Mouse (Mus musculus) adrenal gland, postnatal 25 days (tissue): ENCODE data around the gene Antxr2. TPM values are rescaled to one million over a fixed set of nuclear protein-coding genes. Genes with fewer than 3 reads are reported as not detected.

Experiments used
- DNase-seq: peaks from one replicate; pipeline ENCODE4 v3.0.0; 2021; ENCODE audit warnings: mixed read lengths
- total RNA-seq: library from RNA; stranded (reverse); gene quantifications from 2 replicates; pipeline ENCODE4 v1.2.3, GENCODE M21; 2021

The Antxr2 gene
- total RNA-seq, 1 experiment from 2014 or later = 36.8 TPM

DNA sequence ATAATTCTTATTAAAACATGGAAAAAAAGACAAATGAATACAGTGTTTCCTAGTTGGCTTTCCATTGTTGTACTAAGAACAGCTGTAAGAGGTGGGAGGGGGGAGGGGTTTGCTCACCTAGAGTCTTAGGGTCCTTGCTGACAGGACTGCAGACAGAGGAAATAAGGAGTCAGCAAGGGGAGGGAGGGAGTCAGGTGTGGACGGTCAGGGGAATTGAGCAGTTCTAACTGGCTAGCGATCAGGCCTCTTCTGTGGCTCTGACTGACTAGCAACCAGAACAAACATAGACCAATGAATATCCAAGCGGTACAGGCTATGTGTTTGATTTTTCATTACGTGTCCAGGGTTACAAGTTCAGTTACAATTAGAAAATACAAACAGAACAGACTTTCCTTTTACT lies 35.0 kb downstream of the Antxr2 start:
- DNase-seq = no peak

DNA sequence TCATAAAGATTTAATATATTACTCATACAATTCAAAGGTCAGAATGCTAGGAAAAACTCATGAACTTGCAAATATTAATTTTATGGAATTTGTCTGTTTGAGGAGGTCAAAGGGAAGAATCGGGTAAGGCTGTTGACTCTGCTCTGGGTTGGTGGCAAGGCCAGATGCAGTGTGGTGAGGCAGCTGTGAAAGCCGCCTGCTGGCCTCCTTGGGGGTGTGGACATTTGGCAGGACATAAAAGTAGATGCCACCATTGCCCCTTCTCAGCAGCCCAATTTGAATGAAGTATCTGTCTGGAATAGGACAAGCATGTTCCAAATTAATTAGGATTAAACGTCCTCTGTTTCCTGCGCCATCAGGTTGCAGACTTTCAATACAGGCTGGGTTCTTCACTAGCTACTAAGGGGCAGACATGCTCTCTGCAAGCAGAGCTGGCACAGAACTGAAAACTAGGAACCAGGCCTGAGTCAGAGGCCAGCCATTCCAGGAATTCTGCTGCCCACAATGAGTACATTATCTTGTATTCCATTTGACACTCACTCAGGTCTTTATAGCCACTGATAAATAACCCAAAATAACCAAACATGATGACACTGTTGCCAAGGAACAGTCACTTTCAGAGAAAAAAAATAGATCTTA lies 44.1 kb downstream of the Antxr2 start:
- DNase-seq = peak; percentile 32

DNA sequence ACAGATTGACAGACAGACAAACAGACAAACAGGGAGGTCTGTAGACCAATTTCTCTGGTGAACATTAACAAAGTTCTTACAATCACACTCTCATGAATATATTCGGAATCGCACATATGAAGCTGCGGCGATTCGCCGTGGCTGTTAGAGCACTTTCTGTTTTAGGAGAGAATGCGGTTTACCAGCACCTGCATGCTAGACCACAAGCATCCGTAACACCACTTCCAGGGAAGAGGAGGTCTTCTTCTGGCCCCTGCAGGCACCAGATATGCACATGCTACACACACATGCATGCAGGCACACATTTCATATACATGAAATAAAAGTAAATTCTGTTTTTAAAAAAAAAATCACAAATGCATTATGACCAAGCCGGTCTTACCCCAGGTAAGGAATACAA lies 47.5 kb downstream of the Antxr2 start:
- no peak for DNase-seq

DNA sequence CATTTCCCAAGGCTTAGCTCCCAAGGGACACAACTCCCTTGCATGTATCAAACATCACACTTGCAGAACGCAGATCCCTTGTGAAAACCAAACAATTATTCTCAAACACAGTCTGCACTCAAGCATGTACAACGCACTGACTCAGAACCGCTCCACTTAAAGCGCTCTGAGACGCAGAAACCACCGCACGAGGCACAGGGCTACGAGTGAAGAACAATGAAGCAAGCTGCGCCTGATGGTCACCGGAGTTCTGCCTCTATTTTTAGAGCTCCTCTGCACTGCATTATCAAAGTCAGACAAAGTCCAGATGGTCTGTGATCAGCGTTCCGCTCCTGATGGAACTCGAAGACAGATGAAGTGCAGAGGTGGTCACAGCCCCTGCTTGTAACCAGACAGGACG lies 50.4 kb downstream of the Antxr2 start:
- DNase-seq = no peak

DNA sequence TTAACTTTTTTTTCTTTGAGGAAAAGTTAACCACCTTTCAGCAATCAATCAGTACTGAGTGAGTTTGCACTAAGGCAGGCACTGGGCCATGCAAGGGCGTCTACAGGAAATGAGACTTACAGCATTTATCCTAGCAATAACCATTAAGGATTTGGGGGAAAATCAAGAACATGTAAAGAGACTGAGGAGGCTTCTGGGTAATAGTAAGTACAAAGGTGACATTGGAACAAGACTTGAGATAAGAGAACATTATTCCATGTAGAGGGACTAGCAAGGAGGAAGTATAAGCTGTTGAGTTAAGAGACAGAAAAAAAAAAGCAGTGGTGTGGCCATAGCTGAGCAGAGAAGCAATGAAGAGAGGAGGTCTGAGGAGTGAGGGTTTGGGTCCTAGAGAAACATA lies 57.5 kb downstream of the Antxr2 start:
- DNase-seq = no peak

DNA sequence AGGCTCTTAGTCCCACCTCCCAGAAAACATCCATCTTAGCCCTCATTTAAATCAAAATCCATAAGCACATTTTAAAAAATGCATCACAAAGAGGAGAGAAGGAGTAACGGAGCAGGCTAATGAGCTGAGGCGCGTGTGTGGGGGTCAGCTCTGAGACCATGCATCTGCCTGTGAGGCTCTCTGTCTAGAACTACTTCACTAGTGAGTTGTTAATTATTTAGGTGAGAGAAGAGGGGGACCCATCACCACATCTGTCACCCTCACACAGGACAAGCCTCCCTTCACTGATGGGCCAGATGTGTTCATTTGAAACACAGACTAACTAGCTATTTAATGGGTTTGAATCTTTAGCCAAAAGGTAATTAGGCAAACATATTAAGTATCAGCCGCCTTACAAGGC lies 58.8 kb downstream of the Antxr2 start:
- DNase-seq = no peak

DNA sequence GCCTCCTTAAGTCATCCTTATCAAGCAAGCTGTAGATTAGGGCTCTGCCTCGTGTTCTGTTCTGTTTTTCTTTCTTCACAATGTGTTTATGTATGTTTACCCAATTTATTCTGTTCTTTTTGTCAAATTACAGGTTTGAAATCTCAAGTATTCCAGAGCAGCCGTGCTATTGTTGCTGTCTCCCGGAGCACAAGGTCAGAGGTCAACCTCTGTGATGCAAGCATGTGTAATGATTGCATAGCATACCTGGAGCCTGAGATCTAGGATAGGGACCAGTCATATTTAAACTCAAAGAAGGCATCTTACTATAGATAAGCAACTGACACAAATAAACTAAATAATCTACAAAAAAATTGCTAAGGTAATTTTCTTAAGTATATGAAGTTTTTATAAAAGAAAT lies 59.6 kb downstream of the Antxr2 start:
- no peak for DNase-seq

DNA sequence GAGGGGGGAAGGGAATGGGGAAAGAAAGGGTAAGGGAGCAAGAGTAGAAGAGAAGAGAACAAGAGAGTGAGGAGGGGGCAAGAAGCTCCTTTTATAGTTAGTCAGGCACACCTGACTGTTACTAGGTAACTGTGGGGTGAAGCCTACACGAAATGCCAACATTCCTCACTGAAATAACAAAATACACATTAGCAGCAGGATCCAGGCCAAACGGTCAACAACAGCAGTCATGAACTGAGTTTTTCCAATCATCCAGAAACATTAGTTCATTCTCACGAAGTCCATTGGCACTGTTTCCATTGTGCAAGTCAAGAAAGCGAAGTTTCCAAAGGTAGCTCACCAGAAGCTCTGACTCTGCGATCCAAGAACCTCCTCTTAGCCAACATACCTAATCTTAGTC lies 63.8 kb downstream of the Antxr2 start:
- DNase-seq = no peak

DNA sequence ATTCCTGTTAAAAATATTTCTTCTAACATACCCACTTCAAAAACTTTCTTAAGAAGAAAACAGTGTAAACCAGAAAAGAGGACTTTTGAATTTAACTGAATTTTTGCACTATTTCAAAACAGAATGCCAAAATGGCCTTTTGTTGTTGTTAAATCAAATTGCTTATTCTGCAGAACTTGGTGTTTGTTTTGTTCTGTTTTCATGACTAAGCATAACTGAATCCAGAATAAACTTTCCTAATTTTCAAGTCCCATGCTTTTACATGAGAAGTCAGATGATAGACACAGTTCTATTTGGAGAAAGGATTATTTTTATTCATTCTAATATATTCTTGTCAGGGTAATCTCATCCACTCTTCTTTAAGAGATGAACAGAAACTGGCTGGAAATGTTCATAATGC lies 64.7 kb downstream of the Antxr2 start:
- DNase-seq = no peak

DNA sequence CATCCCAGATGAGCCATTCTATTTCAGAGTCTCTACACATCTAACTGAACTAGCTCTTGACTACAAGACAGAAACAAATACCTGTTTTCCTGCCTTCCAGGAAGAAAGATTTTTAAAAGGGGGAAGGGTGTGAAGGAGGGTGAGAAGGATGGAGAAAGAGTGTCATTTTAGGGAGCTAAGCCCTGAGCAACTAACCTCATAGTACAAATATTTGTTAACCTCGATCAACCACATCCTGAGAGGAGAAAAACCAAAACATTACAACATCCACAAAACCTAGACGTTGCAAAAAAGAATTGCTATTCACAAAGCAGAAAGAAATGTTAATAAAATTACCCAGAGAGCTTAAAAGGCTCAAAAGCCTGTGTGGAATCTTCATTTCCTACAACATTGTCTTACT lies 66.4 kb downstream of the Antxr2 start:
- DNase-seq = no peak

DNA sequence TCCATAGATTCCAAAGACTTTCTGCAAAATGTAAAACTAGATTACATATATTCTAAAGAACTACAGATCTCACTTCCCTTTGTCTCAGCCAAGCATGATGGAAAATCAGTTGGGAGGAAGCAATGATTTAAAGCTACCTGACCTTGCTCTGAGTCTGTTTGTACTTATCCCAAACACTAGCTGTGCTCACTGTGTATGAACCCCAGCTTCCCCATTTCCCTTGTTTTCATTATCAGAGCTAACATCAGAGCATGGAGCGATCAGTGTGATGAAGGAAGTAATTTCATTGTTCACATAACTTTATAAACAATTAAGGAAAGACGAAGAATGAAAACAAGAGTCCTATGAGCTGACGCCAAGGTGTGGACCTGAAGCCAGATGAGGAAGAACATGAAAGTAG lies 68.3 kb downstream of the Antxr2 start:
- DNase-seq = no peak

DNA sequence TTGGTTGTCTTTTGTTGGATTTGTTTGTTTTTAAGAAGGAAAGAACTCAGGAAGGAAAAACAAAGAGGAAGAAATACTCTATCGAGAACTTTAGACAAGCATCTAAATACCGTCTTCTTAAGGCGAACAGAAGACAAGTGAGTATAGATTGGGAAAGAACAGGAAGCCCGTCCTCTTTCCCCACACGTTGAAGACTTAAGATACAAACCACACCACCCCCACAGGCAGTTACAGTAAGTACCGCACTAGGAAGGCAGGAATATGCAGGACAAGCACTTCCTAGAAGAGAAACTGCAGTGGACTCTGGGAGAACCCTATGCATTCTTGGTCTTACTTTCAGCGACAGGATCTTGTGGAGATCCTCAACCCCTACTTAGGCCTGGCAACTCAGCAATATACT lies 69.1 kb downstream of the Antxr2 start:
- DNase-seq = no peak

DNA sequence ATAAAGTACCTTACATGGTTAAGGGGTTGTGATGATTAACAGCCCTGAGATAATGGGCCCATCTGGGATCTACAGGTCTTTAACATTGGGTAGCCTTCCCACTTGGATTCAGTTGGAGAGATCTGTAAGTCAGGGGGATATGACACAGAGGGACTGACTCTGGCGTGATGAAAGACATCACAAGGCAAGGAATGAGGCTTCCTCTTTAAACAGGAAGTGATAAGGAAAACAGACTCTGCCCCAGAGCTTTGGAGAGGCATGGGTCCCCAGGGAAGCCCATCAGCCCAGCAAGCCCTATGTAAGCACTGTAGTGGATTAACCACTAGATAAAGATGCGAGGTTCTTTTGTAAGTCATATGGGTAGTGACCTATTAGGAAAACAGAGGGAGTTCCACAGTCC lies 71.2 kb downstream of the Antxr2 start:
- no peak for DNase-seq

DNA sequence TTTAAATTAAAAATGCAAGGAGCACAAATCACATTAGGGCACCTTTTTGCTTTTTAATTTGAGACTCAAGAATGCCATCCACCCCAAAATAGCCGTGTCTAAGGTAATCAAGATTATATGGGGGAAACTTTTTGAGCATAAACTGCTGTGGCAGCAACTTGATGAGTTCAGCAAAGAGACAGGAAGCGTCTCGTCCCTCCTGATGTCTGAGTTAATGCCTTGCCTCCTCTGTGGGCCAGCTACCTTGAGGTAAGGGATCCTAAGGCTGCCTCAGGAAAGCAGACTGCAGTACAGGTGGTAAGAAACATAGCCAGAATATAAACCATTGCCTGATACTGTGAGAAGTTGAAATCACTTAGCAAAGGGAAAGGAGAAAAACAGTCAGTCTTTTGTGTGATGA lies 71.8 kb downstream of the Antxr2 start:
- no peak for DNase-seq

DNA sequence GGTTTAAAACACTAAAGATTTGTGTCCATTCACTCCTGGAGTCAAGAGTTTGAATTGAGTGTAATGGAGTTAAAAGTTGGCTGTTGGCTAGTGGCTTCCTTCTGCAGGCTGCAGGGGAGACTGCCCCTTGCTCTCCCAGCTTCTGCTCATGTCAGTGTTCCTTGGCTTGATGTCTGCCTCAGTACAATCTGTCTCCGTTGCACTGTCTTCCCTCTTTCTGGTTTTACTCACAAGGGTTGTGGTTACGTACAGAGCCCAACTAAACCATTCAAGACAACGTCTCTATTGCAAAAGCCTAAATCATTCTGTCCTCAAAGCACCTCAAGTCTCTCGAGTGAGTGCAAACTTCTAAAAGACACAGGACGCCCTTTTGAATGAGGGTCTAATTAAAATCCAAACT lies 73.3 kb downstream of the Antxr2 start:
- no peak for DNase-seq

DNA sequence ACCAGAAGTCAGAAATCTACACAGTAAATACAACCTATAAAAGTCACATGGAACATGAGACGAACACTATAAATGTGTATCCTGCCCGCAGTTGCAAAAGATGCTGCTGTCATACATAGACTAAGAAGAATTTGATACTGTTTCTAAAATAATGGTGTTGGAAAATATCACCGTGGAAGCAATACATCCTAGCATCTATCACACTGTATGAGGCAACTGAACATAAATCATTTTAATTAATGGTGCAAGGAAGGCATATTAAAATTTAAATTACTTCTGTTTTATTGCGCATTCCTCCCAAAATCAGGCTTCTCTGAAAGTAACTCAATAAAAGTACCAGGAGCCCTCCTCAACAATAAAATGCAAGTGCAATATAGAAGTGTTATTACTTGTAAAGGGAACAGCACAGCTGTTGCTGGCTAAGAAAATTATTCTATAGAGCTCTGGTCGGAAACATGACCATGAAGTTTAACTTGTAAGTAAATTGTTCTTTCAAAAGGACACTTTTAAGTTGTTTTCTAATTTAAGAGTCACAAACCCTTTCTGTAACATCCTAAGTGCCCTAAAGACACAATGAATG lies 76.6 kb downstream of the Antxr2 start:
- no peak for DNase-seq

DNA sequence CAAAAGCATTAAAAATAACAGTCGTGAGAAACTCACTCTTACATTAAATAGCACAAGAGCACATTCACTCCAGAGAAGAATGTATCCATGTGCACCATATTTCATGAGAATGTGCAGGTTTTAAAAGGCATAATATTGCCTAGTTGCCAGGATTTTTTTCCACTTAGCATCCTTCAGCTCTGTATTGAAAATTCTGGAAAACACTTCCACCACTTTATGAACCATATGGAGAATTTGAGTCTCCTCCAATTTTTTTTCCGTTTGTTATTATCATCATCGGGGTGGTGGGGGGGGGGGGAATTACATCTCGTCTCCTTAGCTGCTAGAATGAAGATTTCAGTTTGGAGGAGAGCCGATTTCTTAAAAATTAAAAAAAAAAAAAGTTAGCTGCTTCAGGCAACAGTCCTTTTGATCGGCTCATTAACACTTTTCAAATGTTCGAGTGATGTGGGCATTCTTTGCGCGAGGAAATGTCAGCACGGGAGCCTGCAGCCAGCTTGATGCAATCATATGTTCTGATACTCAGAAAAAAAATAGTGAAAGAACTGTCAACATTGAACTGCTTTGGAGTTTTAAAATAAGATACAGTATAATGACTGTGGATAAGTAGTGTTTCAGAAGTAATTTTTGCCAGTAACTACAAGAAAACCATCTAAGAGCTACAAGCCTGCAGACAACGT lies 77.5 kb downstream of the Antxr2 start:
- DNase-seq = no peak

DNA sequence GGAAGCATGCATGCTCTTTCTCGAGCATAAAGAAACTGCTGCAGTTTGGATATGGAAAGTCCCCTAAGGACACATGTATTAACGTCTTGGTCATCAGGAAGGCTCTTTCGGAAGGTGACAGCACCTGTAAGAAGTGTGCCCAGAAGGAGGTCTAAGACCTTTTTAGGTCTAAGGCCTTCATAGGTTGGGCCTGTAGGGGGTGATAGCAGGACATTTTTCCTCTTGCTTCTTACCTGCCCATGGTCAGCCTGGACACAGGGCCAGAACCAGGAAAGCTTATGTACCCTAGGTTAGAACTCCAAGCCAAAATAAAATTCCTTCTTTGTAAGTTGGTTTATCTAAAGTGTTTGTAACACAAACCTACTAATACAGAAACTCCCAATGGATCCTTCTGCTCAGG lies 83.6 kb downstream of the Antxr2 start:
- DNase-seq = no peak

DNA sequence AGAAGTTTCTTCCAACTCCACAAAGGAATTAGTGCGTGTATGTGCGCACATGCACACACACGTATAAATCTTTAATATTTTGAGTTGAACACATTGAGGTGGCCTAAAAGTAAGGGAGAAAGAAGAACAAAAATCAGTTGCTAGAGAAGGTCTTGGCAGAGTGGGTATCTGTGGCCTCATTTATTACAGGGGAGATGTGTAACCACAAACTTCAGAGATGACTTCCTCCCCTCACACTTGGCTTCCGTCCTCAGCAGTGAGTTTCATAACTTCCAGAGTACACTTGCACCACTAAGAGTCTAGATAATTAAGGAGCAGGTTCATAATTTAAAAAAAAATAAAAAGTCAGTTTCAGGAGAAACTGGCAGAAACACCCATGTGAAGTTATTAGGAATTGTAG lies 84.6 kb downstream of the Antxr2 start:
- no peak for DNase-seq

DNA sequence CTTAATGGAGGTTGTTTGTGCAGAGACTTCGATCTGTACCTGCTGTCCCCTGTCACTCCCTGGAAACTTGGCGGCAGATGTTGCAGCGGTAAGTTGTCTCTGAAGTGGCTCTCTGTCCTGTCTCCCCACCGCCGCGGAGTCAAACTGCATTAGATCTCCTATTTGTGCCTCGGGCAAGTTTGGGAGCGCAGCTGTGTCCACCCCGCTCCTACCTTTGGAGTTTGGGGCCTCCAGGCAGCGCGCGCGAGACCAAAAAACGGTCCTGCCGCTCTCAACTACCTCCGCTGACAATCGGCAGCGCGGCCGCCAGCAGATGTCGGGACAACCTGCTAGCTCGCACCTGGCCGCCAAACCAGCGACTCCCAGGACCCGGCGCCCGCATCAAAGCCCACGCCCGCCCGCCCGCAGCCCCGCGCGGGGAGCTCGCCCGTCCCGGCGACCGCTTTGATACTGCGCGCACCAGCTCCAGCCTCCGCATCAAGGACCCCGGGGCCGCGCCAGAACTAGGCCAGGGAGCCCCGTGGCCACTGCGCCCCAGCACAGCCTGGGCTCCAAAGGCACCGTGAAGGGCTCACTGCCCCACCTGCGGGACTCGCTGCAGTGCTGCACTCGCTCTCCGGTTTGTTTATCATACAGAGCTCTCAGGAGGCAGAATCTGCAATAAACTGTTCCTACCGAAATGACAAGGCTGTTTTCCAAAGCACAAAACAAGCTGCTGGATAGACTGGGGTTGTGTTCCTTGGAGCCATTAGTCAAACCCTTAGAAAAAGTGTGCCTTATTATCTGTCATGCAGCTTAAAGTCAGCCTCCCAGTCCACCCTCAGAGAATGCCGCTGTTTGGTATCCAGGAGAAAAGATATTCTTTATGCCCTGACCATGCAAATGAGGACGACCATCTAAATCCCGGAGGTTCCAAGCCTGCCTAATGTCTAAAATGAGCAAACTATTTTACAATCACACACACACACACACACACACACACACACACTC lies 95.4 kb downstream of the Antxr2 start:
- DNase-seq = peak; percentile 30

DNA sequence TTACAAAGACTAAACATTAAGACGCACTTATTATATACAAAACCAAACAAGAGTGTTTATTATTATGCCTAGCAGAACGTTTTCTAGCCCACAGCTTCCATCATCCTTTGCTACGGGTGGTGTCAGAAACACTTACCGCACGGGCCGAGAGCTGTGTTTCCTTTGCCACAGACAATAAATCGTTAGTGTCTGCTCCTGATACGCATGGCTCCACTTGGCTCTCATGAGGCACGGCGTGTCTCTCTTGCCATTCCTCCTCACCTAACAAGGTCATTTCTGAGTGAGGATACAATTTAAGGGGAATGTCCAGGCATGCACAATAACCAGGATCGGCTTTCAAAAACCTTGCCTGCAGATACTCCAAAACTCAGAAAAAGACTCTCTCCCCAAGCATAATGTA lies 113.2 kb downstream of the Antxr2 start:
- no peak for DNase-seq

DNA sequence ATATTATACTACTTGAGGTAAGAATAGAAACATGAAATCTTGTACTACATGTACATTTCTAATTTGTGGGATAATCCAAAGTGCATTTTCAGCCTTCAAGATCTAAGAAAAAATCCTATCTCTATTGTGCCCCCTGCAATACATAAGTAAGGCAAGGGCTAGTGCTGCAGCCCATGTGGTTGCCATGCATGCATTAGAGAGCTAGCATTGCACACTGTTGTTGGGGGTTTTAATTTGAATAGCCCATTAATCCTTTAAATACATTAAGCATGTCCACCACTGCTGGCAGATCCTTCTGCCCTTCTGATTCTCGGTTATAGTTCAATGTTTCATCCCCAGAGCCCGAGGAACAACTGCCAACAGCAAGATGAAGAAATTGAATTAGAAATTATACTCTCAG lies 116.0 kb downstream of the Antxr2 start:
- no peak for DNase-seq

DNA sequence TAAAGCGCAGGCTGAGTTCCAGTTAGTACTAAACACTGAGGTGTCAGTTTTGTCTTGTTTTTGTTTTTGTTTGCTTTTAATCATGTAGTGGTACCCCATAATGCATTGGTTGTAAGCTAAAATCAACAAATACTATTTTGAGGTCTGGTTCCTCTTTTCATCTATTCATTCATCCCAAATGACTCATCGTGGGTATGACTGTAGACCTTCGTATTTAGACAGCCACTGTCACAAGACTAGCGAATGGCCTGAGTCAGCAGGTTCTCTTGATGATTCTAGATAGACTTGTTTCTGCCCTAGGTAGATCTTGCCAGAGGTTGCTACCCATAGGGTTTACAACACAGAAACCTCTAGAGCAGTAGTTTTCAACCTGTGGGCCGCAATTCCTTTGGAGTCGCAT lies 116.9 kb downstream of the Antxr2 start:
- DNase-seq = no peak
